Mouse (Mus musculus) adrenal gland, postnatal 10 days (tissue): ENCODE measurements at regions not wholly inside any gene's neighbourhood (a gene's known extent, or its start where the extent isn't known, plus 50 kb on each side); places are given as distances from the start of the nearest gene placed in this dataset.
"Not testable (repeated sequence)": the region's sequence is repeated elsewhere in the genome, so short reads cannot be mapped to it uniquely, and the experiment has no call there.

Experiments
- DNase-seq: peaks from one replicate; pipeline ENCODE4 v3.0.0; 2021; ENCODE audit warnings: mixed read lengths

GRCm38 (mm10) chr8:55558751-55559150, 348.0 kb downstream of the Adam29 start:
- not testable (repeated sequence) for DNase-seq

DNA sequence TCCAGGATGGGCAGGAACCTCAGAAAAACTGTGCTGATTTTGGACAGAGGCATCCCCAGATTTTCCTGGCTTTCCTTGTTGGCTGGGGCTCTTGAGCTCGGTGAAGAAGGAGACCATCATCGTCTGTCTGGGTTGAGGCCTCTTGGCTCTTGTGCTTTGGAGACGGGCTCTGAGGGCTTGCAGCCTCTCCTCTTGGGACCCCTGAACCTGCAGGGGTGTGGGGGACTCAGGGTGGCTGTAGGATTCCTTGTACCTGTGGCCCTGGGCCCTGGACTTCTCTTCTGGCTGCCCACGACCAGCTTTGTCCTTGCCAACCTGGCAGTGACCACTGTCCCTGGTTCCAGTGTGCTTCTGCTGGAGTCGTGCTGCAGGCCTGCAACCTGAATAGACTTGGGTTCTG, 367.9 kb downstream of the Adam29 start:
- no peak for DNase-seq

GRCm38 (mm10) chr8:55529397-55529796, 377.4 kb downstream of the Adam29 start:
- not testable (repeated sequence) for DNase-seq

- peak; percentile 14 for DNase-seq
Measured at GRCm38 (mm10) chr8:55519151-55519550, 387.6 kb downstream of the Adam29 start.

- no peak for DNase-seq
Measured at GRCm38 (mm10) chr8:55477336-55477735, 429.4 kb downstream of the Adam29 start.

GRCm38 (mm10) chr8:55476923-55477322, 429.8 kb downstream of the Adam29 start:
- no peak for DNase-seq

- no peak for DNase-seq
Measured at GRCm38 (mm10) chr8:55472386-55472785, 434.4 kb downstream of the Adam29 start.

DNA sequence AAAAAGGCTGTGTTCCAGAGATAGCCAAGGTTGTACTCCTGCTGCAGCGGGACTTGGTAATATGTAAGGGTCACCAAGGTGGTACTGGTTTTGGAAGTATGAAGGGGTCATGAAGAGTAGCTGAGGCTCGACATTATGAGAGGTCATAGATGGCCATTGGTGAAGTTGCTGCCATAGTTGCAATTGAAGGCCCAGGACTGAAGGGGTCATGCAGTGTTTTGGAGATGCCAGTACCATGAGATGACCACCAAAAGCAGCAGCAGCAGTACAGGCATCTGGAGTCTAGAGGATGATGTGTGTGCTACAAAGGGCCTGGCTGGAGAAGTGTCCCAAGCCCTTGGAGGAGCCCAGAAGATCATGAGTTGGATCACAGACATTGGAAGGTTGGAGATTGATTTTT, 440.0 kb downstream of the Adam29 start:
- not testable (repeated sequence) for DNase-seq

DNA sequence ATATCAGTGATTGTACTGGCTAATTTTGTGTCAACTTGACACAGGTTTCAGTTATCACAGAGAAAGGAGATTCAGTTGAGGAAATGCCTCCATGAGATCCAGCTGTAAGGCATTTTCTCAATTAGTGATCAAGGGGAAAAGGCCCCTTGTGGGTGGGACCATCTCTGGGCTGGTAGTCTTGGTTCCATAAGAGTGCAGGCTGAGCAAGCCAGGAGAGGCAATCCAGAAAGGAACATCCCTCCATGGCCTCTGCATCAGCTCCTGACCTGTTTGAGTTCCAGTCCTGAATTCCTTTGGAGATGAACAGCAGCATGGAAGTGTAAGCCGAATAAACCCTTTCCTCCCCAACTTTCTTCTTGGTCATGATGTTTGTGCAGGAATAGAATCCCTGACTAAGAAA, 440.8 kb downstream of the Adam29 start:
- DNase-seq = not testable (repeated sequence)

- DNase-seq = no peak
Measured at GRCm38 (mm10) chr8:55465419-55465818, 441.3 kb downstream of the Adam29 start.

DNA sequence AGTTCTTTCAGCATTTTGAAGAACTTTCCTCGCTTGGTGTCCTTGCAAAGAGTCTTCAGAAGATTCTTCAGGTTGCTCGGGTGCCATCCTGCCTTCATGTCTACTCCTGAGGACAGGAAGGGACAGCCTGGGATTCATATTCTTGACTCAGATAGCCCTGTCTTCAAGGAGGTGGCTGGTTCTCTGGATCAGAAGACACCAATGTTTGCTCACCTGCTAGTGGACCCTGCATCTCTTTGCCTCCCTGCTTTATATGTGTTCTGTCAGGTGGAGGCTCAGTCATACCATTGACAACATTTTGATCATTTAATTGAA, 441.9 kb downstream of the Adam29 start:
- no peak for DNase-seq

- no peak for DNase-seq
Measured at GRCm38 (mm10) chr8:55464036-55464854, 442.5 kb downstream of the Adam29 start.

- DNase-seq = not testable (repeated sequence)
Measured at GRCm38 (mm10) chr8:55460790-55461189, 446.0 kb downstream of the Adam29 start.

- DNase-seq = no peak
Measured at GRCm38 (mm10) chr8:55457436-55457835, 449.3 kb downstream of the Adam29 start.
